ENCODE assay signal across 8 mouse cellular contexts in the genomic region with DNA sequence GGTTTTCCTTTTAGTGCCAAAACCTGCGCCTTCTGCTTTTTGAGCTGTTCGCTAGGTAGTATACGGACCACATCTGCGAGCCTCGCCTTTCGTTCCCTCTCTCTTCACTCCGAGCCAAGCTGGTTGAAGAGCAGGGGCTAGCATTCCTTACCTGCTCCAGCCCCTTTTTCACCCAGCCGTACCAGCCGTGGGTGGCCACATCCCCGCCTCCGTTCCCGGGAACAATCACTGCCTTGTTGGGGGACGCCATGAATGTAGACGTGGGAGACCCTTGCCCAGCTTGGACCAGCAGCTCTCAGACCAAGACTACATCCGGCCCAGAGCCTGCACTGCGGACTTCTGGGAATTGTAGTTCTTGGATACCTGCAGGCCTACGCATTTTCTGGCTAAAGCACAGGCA. TPM values are rescaled to one million over a fixed set of nuclear protein-coding genes. Genes with fewer than 3 reads are reported as not detected.
A peak's percentile ranks its signal among the peaks of the same experiment; 100 is the strongest.
DNase-seq lines count a peak whose midpoint lies in the region; ATAC-seq and TF ChIP-seq lines count a peak whose summit lies in the region.

A gene (minus strand): TSS at position 341 of the 400 bp plus-strand sequence.

- peak within 1 kb of the TSS; percentile 89 for H3K4me2 ChIP-seq in liver, postnatal 0 days (ENCODE audit: low read depth, low read length)
- peak within 1 kb of the TSS; percentile 66 for H3K4me2 ChIP-seq in neural tube, embryonic 13.5 days

- peak; percentile 69 for DNase-seq in Muller cell, postnatal 12 days (ENCODE audit: inconsistent ontology term)
- DNase-seq in cerebellum, adult 8-10 months = peak; percentile 61
- DNase-seq in forelimb bud, embryonic 11.5 days (ENCODE audit: low read depth, low spot score) = peak; percentile 88
- peak; percentile 55 for DNase-seq in heart, postnatal 4 days
- peak; percentile 61 to 81 for DNase-seq in layer of hippocampus, adult 18-20 months (ENCODE audit: low spot score in 2 of 2)
- DNase-seq in liver, postnatal 0 days = peak; percentile 56
- peak; percentile 76 for DNase-seq in testis, postnatal 14 days (ENCODE audit: low spot score)

- under 1% methylated on average over 17 of the region's 17 CpGs for WGBS in liver, postnatal 0 days (ENCODE audit: insufficient replicate concordance)
- 0% methylated on average over 17 of the region's 17 CpGs for WGBS in neural tube, embryonic 13.5 days

- H3K4me3 ChIP-seq in liver, postnatal 0 days (ENCODE audit: low read depth, low read length) = peak within 1 kb of the TSS; percentile 78
- peak within 1 kb of the TSS; percentile 80 for H3K4me3 ChIP-seq in neural tube, embryonic 13.5 days

- no peaks in the 10 kb centered on the region for H3K27me3 ChIP-seq in liver, postnatal 0 days (ENCODE audit: insufficient read depth, low read length)
- H3K27me3 ChIP-seq in neural tube, embryonic 13.5 days = no peaks in the 10 kb centered on the region

- peak within 1 kb of the TSS; percentile 81 for H3K9ac ChIP-seq in liver, postnatal 0 days (replicated peaks)
- peak within 1 kb of the TSS; percentile 88 for H3K9ac ChIP-seq in neural tube, embryonic 13.5 days

- H3K36me3 ChIP-seq in liver, postnatal 0 days (replicated peaks; ENCODE audit: insufficient read depth, low read length) = no peaks in the 10 kb centered on the region
- peaks cover 31% of the 10 kb centered on the region for H3K36me3 ChIP-seq in neural tube, embryonic 13.5 days

- peaks cover 6% of the 10 kb centered on the region for H3K4me1 ChIP-seq in liver, postnatal 0 days (ENCODE audit: insufficient read depth)
- H3K4me1 ChIP-seq in neural tube, embryonic 13.5 days (replicated peaks) = peaks cover 15% of the 10 kb centered on the region

- no peak for TF ChIP-seq EP300 in liver, postnatal 0 days (IDR thresholded peaks at IDR 0.05; ENCODE audit: low read depth)

- TF ChIP-seq CTCF in liver, postnatal 0 days (IDR thresholded peaks at IDR 0.05; ENCODE audit: low read depth) = no peak

- ATAC-seq in liver, postnatal 0 days = peak; percentile 82
- ATAC-seq in neural tube, embryonic 13.5 days (ENCODE audit: low read depth) = peak; percentile 98

- no peaks in the 10 kb centered on the region for H3K9me3 ChIP-seq in liver, postnatal 0 days (ENCODE audit: low read length)
- H3K9me3 ChIP-seq in neural tube, embryonic 13.5 days = no peaks in the 10 kb centered on the region

- 0 out of 2 replicates have a peak within 1 kb of the TSS, but pooled peaks have one; percentile 16 for H3K27ac ChIP-seq in liver, postnatal 0 days (ENCODE audit: low read depth)
- H3K27ac ChIP-seq in neural tube, embryonic 13.5 days (replicated peaks) = peak within 1 kb of the TSS; percentile 86

RNA-seq across cellular contexts. Expression of the gene that starts here (rescaled TPM):
- total RNA-seq in heart, postnatal 4 days (2021) = 10 to 100 TPM; 11.2 to 11.8 TPM
- total RNA-seq in layer of hippocampus, adult 18-20 months (2021) = 10 to 100 TPM; 28.5 to 29.0 TPM
- 10.0 and 11.3 TPM in 2 replicates for polyA plus RNA-seq in liver, postnatal 0 days (2015; fragmentation: Nextera tagmentation; extraction: Ambion mirVana)
- 62.1 and 64.9 TPM in 2 replicates for polyA plus RNA-seq in neural tube, embryonic 13.5 days (2015; fragmentation: Nextera tagmentation; extraction: Ambion mirVana)

Comparison
In these comparisons a context has a peak if more than half of its experiments do, and no peak if none do; other contexts are left out.
1. Peak in every context shown above with its lines: DNase-seq, ATAC-seq, H3K4me3 ChIP-seq and H3K27ac ChIP-seq.